Mouse (Mus musculus) hematopoietic multipotent progenitor cell, adult 10-12 weeks (in vitro differentiated cells): ENCODE measurements around the gene Fndc3c1. TPM values are rescaled to one million over a fixed set of nuclear protein-coding genes. Genes with fewer than 3 reads are reported as not detected.

Source experiments
- polyA plus RNA-seq: library from polyadenylated mRNA; stranded (reverse); fragments of >175 nt; gene quantifications from 2 replicates; pipeline ENCODE4 v1.2.3, GENCODE M21; 2012; ENCODE audit warnings: low replicate concordance

The Fndc3c1 gene
- not detected in 2 replicates for polyA plus RNA-seq

DNA sequence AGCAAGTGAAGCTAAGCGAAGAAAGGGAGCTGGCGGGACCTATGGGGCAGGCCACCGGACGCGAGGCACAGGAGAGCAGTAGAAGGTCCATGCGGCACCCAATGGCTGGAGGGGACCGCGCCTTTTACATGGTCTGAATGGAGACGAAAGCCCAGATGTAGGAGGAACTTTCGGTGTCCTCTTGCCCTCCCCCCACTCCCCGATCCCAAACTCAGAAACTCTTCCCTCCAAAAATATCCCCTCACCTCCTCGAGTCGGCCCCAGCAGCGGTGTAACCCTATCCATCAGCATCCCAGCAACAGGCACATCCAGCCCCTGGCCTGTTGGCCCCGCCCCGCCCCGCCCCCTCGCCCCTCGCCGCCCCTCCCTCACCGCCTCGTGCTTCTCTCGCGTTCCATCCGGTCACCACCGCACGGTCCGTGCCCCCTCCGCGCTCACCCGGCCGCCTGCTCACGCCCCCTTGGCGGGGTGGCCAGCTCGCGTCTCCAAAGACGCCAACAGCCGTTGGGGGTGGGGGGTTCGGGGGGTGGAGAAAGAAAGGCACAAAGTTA, at the start of gene Fndc3c1:
TSS of gene Fndc3c1 (minus strand) at position 301 of the 551 bp plus-strand sequence.

Other genes starting within 250 kb of the Fndc3c1 start
- gene Fnd3c2, start 230.0 kb downstream of the Fndc3c1 start, polyA plus RNA-seq: not detected in 2 replicates
- gene Gm5127, start 97.8 kb upstream of the Fndc3c1 start, polyA plus RNA-seq: not detected in 2 replicates
- 0.07 TPM in 1 of 2 replicates, not detected in the other for gene Cysltr1, start 118.3 kb upstream of the Fndc3c1 start, polyA plus RNA-seq